Mouse (Mus musculus) gastrocnemius, adult 18-20 months (tissue): ENCODE data around the gene Trim32. TPM values are rescaled to one million over a fixed set of nuclear protein-coding genes. Genes with fewer than 3 reads are reported as not detected.
A peak's percentile ranks its signal among the peaks of the same experiment; 100 is the strongest.

Experiments used
- DNase-seq: peaks from one replicate; pipeline ENCODE4 v3.0.0; 2021; ENCODE audit warnings: low spot score
- long read RNA-seq, 2 experiments: library from polyadenylated mRNA; stranded (forward); transcript quantifications; one replicate each; pipeline ENCODE4 v2.0.0; 2021
- total RNA-seq, 2 experiments: library from RNA; stranded (reverse); gene quantifications; 2 replicates each; pipeline ENCODE4 v1.2.3; 2021

Gene Trim32
- total RNA-seq: 10 to 100 TPM; 11.8 to 13.0 TPM
- long read RNA-seq, experiment 1, transcript Trim32-201 (2 exons, 3,194 nt): major isoform, 19 of 29 reads
- long read RNA-seq, experiment 1, transcript Trim32-202 (2 exons, 3,191 nt): minor isoform, 9 of 29 reads
- long read RNA-seq, experiment 1, partial matches to known transcripts: 1 of 29 reads
- long read RNA-seq, experiment 1, other reads (novel, unspliced or antisense): 0 of 29 reads
- long read RNA-seq, experiment 2, transcript Trim32-201 (2 exons, 3,194 nt): major isoform, 9 of 12 reads
- long read RNA-seq, experiment 2, partial matches to known transcripts: 0 of 12 reads
- long read RNA-seq, experiment 2, other reads (novel, unspliced or antisense): 0 of 12 reads

GRCm38 (mm10) chr4:65604504-65605150 lies at the start of gene Trim32:
Gene Trim32 (plus strand): TSS chr4:65604986.
- DNase-seq: peak; percentile 99

- no peak for DNase-seq
These were observed 39.3 kb upstream of the Trim32 start for GRCm38 (mm10) chr4:65565493-65565892.

GRCm38 (mm10) chr4:65580254-65580653 lies 24.5 kb upstream of the Trim32 start:
- DNase-seq: no peak

GRCm38 (mm10) chr4:65586947-65587346 lies 17.8 kb upstream of the Trim32 start:
- DNase-seq: no peak

DNA sequence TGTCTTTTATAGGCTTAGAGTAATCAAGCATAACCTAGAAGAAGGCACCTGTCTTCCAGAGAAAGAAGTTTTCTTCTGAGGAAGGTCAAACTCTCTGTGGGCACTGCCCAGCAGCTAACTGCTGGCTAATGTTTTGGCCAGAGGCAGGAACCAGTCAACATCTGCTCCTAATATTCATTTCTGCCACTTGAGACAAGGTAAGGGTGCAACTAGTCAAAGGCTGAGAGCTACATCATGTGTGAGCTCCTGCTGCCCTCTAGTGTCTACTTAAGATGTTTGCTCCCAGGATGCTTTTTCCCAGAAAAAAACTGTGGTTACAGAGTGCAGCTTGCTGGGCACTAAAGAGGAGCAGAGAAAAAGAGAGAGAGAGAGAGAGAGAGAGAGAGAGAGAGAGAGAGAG lies 15.0 kb upstream of the Trim32 start:
- DNase-seq: peak; percentile 35

- DNase-seq: no peak
These were observed 10.0 kb upstream of the Trim32 start for GRCm38 (mm10) chr4:65594601-65595369.

GRCm38 (mm10) chr4:65605151-65605702 lies 441 bp downstream of the Trim32 start:
- DNase-seq: no peak

- DNase-seq: no peak
These were observed 2.4 kb downstream of the Trim32 start for GRCm38 (mm10) chr4:65607184-65607631.

DNA sequence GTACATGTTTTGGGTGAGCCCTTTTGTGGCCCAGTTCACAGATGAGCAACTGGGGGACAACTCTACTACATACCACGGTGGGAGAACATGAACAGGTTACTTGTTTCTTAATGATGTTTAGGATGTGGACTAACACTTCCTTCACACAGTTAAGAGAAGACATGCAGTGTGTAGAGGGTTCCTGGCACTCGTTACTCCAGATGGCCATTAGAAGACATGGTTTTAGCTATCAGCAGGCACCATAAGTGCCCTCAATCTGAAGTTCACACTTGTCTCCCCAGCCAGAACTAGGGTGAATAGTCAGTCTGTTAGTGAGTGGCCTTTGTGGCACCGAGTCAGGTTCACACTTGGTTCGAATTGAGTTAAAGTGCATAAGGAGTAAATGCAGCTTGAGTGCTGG lies 3.3 kb downstream of the Trim32 start:
- DNase-seq: no peak

DNA sequence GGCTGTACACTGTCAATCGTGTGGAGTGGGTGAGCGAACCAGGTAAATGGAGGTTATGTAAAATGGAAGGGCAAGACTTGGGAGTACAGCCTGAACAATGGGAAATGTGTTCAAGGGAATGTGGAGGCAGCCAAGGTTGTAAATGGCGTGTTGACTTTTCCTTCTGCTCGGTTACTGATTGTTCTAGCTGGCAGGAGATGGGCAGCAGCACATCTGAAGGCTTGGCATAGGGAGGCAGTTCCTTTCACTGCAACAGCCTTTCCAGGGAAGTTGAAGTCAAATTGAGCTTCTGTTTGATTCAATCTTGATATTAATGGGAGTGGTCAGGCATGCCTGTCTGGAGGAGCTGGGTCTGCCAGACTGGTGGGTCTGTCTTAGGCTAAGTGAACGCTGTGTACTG lies 5.5 kb downstream of the Trim32 start:
- no peak for DNase-seq

DNA sequence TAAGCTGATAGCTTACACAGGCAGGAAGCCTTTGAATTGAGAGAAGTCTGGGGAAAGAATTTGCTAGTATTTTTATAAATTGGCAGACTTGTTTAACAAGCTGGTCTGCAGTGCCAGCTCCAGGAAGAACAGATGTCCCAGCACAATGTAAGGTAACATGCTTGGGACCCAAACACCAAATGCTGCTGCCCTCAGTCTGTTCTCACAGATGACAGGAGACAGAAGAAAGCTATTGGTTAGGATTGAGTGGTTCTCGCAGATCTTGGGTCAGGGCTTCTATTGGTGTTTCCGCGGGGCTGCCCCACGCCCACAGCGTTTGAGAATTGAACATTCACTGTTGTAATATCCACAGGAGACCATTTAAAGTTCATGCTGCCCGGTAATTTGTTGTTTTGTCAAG lies 6.1 kb downstream of the Trim32 start:
- DNase-seq: no peak

DNA sequence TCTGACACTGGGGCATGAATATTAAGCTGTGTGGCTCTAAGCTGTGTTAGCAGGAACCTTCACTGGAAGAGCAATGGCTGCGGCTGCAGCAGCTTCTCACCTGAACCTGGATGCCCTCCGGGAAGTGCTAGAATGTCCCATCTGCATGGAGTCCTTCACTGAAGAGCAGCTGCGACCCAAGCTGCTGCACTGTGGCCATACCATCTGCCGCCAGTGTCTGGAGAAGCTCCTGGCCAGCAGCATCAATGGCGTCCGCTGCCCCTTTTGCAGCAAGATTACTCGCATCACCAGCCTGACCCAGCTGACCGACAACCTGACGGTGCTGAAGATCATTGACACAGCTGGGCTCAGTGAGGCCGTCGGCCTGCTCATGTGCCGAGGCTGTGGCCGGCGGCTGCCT lies 8.3 kb downstream of the Trim32 start:
- DNase-seq: no peak

- DNase-seq: no peak
These were observed 15.3 kb downstream of the Trim32 start for GRCm38 (mm10) chr4:65620125-65620524.

- DNase-seq: no peak
These were observed 33.4 kb downstream of the Trim32 start for GRCm38 (mm10) chr4:65638231-65638630.

GRCm38 (mm10) chr4:65642611-65643010 lies 37.8 kb downstream of the Trim32 start:
- DNase-seq: no peak

DNA sequence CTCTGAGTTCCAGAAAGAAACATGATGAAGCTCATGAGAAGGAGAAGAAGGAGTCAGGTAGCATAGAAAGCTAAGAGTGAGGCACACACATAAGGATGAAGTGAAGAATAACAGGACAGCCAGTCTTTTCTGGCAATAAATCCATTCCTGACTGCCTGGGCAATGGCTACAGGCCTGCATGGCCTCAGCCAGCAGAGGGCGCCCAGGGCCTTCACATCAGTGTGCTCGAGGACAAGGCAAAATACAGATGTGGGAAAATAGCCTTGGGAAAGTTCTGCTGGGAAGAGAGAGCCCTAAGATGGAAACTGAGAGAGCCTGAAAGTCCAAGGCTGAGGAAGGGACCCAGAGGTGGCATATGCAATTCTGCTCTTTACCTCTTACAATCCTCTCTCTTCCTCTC lies 49.9 kb downstream of the Trim32 start:
- peak; percentile 60 for DNase-seq

GRCm38 (mm10) chr4:65663176-65663575 lies 58.4 kb downstream of the Trim32 start:
- DNase-seq: no peak
